Mouse (Mus musculus): ENCODE results near the gene Tmem97.

Tmem97 gene

DNA sequence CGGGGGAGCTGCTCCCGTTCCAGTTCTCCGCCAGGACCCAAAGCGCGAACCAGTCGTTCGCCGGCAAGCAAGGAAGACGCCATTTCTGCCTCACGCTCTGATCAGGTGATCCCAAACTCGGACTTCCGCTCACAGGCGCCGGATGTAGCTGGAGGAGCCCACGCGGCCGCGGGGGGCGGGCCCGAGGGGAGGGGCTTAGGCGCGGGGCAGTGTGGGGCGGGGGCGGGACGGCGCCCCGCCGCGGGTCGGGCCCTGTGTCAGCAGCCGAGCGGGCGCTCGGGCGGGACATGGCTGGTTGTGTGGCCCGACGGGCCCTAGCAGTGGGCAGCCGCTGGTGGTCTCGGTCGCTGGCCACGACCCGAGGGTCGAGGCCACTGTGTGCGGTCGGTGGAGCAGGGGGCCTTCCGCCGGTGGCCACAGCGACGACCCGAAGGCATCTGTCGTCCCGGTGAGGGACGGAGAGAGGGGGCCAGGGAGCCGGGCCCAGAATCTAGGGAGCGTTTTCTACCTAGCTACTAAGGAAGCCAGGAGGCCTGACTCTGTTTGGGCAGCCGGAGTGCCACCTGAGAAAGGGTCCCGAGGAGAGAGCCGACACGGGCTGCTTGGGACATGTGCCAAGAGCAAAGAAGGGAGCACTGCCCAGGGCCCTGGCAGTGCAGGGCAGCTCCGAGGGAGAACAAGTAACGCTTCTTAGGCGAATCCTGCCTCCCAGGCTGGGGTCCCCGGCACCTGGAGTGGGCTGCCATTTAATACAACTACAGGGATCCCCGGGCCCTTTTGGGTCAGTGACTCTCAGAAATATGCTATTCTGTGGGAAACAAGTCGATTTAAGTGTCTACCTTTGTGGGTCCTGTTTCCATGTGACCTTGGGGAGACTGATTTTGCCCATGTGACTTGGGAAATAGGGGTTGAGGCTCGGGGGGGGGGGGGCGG lies 38.3 kb downstream of the Tmem97 start, which contains the start of the genes Tmem199 and Poldip2:
Gene Tmem199 (minus strand): TSS at position 148 of the 933 bp plus-strand sequence.
Gene Poldip2 (plus strand): TSS at position 169 of the 933 bp plus-strand sequence.
- peak; percentile 78 for DNase-seq (ENCODE audit: low spot score)

DNA sequence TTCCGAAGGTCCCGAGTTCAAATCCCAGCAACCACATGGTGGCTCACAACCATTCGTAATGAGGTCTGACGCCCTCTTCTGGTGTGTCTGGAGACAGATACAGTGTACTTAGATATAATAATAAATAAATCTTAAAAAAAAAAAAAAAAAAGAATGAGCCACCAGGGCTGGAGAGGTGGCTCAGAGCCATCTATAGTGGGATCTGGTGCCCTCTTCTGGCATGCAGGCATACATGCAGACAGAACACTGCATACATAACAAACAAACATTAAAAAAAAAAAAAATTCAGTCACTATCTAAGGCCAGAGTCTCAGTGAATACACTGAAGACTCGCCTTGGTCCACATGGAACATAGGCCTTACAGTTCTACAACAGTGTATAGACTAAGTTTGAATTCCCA lies 41.4 kb downstream of the Tmem97 start:
- no peak for DNase-seq (ENCODE audit: low spot score)

DNA sequence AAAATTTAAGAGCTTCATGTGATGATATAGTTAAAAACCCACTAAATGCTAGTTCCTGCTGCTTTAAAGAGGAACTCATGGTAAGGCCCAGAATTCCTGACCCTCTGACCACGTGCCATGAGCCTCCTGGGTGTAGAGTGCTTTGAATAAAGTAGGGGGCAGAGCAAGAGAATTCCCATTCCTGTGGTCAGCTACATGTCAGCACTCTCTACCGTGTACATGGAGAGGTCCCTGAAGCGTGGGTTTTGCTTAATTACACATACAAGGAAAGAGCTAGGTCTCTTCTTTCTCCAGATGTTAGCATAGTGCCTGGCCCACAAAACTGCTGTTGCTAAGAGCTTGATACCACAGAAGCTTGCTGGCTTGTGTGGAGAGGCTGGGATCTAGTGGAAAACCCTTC lies 45.1 kb downstream of the Tmem97 start:
- no peak for DNase-seq (ENCODE audit: low spot score)

DNA sequence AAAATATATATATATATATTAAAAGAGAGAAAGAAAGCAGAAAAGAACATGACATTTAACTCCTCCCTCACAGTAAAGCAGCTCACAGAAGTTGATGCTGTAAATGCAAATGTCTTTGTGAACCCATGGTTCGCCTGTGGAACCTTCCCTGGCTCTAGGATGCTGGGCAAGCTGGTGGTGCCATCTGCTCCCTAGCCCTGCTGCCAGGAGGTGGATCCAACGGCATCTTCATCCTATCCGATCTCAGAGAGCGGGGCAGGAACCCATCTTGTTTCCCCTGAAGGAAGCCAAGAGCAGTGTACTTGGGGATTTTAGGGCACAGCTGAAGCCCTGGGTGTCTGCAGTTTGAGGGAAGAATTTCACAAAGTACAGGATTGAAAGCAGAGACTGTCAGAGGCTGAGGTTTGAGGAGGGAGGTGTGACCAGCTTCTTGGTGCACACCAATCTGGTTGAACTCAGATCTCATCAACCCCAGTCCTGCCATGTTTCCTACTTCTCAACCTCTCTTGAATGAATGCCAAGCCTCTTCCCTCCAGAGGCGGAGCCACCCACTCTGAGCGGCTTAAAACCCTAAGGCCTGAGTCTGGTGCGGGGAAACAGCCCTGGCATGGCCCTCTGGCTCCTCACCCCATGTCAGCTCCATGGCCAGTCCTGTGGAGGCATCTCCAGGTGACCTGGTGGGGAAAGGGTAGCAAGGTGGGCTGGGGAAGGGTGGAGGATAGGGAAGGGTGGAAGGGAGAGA lies 47.5 kb downstream of the Tmem97 start, which contains the start of gene Sebox:
Gene Sebox (plus strand): TSS at position 539 of the 742 bp plus-strand sequence.
- DNase-seq (ENCODE audit: low spot score): no peak

DNA sequence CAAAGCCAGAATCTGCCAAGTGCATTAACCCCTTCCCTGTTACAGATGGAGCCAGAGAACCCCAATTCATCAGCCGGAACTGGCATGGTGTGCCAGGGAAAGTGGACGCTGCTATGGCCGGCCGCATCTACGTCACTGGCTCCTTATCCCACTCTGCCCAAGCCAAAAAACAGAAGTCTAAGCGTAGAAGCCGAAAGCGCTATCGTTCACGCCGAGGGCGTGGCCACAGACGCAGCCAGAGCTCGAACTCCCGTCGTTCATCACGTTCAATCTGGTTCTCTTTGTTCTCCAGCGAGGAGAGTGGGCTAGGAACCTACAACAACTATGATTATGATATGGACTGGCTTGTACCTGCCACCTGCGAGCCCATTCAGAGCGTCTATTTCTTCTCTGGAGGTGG lies 49.0 kb downstream of the Tmem97 start:
- DNase-seq (ENCODE audit: low spot score): no peak

DNA sequence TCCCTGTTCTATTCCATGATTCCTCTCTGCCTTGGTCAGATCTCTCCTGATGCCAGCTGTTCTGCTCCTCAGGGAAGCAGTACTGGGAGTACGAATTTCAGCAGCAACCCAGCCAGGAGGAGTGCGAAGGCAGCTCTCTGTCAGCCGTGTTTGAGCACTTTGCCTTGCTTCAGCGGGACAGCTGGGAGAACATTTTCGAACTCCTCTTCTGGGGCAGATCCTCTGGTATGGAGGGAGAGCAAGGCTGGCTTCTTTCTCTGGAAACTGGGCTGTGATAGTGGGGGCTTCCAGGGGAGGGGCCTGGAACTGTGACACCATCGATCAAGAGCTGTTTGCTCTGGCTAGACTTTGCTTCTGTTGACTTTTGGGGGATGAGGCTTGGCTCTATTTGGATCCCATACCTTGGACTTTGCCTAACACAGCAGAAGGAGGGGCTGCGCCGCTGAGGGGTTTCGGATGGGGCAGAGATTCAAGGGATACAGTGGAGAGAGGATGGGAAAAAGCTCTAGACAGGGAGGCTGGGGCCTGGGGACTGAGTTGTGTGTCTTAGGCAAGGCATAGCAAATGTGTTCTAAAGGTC lies 49.9 kb downstream of the Tmem97 start:
- DNase-seq (ENCODE audit: low spot score): no peak

DNA sequence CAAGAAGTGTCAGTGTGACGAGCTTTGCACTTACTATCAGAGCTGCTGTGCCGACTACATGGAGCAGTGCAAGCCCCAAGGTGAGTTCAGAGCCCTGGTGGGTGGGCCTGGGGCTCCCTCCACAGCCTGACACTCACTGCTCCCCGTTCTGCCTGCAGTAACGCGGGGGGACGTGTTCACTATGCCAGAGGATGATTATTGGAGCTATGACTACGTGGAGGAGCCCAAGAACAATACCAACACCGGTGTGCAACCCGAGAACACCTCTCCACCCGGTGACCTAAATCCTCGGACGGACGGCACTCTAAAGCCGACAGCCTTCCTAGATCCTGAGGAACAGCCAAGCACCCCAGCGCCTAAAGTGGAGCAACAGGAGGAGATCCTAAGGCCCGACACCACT lies 51.0 kb downstream of the Tmem97 start:
- DNase-seq (ENCODE audit: low spot score): no peak

DNA sequence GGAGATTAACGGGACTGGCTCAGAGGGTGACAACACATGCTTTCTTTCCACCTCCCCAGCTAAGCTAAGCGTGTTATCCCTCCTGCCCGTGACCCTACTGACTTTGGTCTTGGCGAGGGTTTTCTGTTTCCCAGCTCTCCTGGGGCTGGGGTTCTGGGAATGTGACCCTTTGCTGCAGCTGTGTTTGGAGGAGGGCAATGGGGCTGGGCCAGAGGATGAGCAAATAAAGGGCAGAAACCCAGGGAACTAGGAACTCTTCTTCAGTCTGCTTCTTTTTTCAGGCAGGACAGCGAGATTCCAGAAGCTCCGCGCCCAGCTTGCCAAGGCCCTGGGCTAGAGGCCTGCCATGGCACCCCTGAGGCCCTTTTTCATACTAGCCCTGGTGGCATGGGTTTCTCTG lies 51.6 kb downstream of the Tmem97 start, which contains the start of gene Vtn:
Gene Vtn (plus strand): TSS at position 88 of the 400 bp plus-strand sequence.
- DNase-seq (ENCODE audit: low spot score): no peak

DNA sequence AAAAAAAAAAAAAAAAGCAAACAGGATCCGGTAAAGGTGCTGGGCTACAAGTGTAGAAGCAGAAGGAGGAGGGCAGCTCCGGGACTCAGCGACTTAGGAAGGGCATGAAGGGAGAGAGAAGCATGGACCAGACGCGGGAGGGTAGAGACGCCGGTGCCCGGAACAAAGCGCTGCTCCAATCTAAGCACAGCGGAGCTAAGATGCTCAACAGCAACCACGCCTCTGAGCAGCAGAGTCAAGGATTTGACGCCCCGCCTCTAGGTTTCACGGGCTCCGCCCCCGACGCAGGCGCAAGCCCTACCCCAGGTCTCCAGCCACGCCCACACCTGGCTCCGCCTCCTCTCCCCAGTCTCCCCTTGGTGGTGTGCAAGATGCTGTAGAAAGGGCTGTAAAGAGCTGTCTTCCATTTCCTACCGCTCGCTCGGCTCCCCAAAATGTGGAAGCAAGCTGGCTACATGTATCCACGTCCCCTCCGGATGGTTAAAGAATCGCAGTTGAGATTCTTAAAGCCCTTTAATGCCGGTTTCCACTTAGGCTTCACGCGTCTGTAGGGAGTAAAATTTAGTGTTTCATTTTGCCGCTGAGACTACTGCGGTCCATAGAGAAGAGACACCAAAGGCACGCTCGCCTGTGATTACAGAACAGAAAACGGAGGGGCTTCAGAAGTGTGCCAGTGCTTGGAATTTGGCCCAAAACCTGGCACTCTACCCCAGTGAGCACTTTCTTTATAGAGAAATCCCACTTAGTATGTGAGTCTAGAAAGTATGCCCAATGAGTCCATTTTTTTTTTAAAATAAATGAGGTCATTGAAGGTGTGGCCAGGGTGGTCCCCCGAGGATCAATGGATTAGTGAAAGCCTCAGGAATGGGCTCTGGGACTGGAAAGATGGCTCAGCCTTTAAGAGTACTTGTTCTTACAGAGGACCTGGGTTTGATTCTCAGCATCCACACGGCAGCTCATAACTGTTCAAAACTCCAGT lies 52.7 kb downstream of the Tmem97 start, which contains the start of gene Sarm1:
Gene Sarm1 (minus strand): TSS at position 211 of the 979 bp plus-strand sequence.
- peak; percentile 85 for DNase-seq (ENCODE audit: low spot score)

DNA sequence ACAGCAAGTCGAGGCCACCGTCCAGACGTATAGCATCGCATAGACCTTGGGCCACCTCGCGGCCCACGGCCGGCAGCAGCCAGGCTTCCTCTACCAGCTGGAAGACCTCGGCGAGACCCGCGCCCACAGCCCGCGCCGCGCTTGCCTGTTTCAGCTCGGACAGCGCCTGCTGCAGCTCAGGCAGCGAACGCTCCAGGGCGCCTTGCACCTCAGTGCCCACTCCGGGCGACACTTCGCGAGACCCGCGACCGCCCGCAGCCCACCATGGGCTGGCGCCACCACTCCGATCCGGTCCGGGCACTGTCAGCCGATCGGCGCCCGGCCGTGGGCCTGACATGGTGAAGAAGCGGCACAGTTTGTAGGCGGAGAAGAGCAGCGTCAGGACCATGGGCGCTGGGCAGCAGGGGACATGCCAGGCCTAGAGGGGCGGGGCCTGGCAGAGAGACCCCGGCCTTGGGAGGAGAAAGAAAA lies 53.5 kb downstream of the Tmem97 start:
- no peak for DNase-seq (ENCODE audit: low spot score)

DNA sequence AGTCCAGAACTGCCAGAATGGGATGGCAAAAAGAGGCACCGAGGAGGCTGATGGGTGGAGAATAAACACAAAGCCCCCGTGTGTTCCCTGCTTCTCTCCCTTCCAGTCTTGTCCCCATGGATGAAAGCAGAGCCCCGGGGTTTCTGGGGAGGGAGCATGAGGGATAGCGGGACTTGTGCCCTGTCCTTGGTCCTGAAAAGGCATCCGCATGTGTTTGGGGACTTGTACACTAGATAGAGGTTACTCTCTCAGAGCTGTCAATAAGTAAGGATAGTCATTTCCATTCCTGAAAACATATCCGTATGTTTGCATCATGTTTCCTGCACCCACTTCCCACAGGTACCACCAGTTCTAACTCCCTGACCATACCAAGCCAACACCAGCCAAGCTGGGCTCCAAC lies 54.7 kb downstream of the Tmem97 start:
- DNase-seq (ENCODE audit: low spot score): no peak
